Mouse (Mus musculus) left cerebral cortex, postnatal 4 days (tissue): ENCODE data around the gene Ten1. TPM values are rescaled to one million over a fixed set of nuclear protein-coding genes. Genes with fewer than 3 reads are reported as not detected.

Source experiments
- DNase-seq: peaks from one replicate; pipeline ENCODE4 v3.0.0-alpha.2; 2022
- intact Hi-C: fragments of 180-260 bp; cut with DNase I; formaldehyde crosslinking; loops from one replicate; pipeline ENCODE4 v1.15.1; 2025
- total RNA-seq, 2 experiments: library from RNA; stranded (reverse); gene quantifications; 2 replicates each; pipeline ENCODE4 v1.2.3; 2021

Gene Ten1
- total RNA-seq, 2 experiments from 2014 or later: 39.5 to 39.9 TPM

- intact Hi-C loops: no loop called here
- DNase-seq: no peak
These were observed 1.6 kb upstream of the Ten1 start for GRCm38 (mm10) chr11:116196866-116197583.

GRCm38 (mm10) chr11:116197584-116197906 is 1.1 kb upstream of the Ten1 start:
- intact Hi-C loops: no loop called here
- no peak for DNase-seq

GRCm38 (mm10) chr11:116198132-116198531 is 523 bp upstream of the Ten1 start:
- no peak for DNase-seq
- intact Hi-C loops: no loop called here

- no peak for DNase-seq
- intact Hi-C loops: no loop called here
These were observed 2.5 kb downstream of the Ten1 start for GRCm38 (mm10) chr11:116201151-116201550.

GRCm38 (mm10) chr11:116203150-116203549 is 4.5 kb downstream of the Ten1 start:
- DNase-seq: no peak
- intact Hi-C loops: no loop called here

GRCm38 (mm10) chr11:116206678-116207077 is 8.0 kb downstream of the Ten1 start:
- intact Hi-C loops: no loop called here
- no peak for DNase-seq

GRCm38 (mm10) chr11:116208660-116209059 is 10.0 kb downstream of the Ten1 start:
- no peak for DNase-seq
- intact Hi-C loops: no loop called here

- intact Hi-C loops: no loop called here
These were observed 10.6 kb downstream of the Ten1 start for GRCm38 (mm10) chr11:116209257-116209656.

GRCm38 (mm10) chr11:116210696-116211095 is 12.0 kb downstream of the Ten1 start:
- DNase-seq: no peak
- intact Hi-C loops: no loop called here

More at GRCm38 (mm10) chr11:116209257-116209656, 10.6 kb downstream of the Ten1 start:
- DNase-seq: no peak

GRCm38 (mm10) chr11:116212847-116213246 is 14.2 kb downstream of the Ten1 start:
- intact Hi-C loops: no loop called here
- no peak for DNase-seq

- intact Hi-C loops: no loop called here
- no peak for DNase-seq
These were observed 15.3 kb downstream of the Ten1 start for GRCm38 (mm10) chr11:116213877-116214510.

- intact Hi-C loops: no loop called here
- DNase-seq: no peak
These were observed 16.5 kb downstream of the Ten1 start for GRCm38 (mm10) chr11:116215181-116215580.

- intact Hi-C loops: no loop called here
- DNase-seq: no peak
These were observed 17.3 kb downstream of the Ten1 start for GRCm38 (mm10) chr11:116215991-116216390.

- DNase-seq: no peak
- intact Hi-C loops: no loop called here
These were observed 17.9 kb downstream of the Ten1 start for GRCm38 (mm10) chr11:116216549-116216948.

GRCm38 (mm10) chr11:116218263-116218662 is 19.6 kb downstream of the Ten1 start:
- no peak for DNase-seq
- intact Hi-C loops: no loop called here

GRCm38 (mm10) chr11:116218737-116219400 is 20.2 kb downstream of the Ten1 start:
- intact Hi-C loops: no loop called here

GRCm38 (mm10) chr11:116219885-116220284 is 21.2 kb downstream of the Ten1 start:
- intact Hi-C loops: no loop called here
- DNase-seq: peak; percentile 64

More at GRCm38 (mm10) chr11:116218737-116219400, 20.2 kb downstream of the Ten1 start:
- peak; percentile 90 for DNase-seq

- intact Hi-C loops: no loop called here
- DNase-seq: no peak
These were observed 23.5 kb downstream of the Ten1 start for GRCm38 (mm10) chr11:116221931-116222739.

- intact Hi-C loops: no loop called here
These were observed 24.0 kb downstream of the Ten1 start for GRCm38 (mm10) chr11:116222740-116223059.

GRCm38 (mm10) chr11:116226414-116226813 is 27.8 kb downstream of the Ten1 start:
- DNase-seq: peak; percentile 82

More at GRCm38 (mm10) chr11:116222740-116223059, 24.0 kb downstream of the Ten1 start:
- no peak for DNase-seq

GRCm38 (mm10) chr11:116228699-116229098 is 30.0 kb downstream of the Ten1 start:
- no peak for DNase-seq
- intact Hi-C loops: no loop called here

More at GRCm38 (mm10) chr11:116226414-116226813, 27.8 kb downstream of the Ten1 start:
- intact Hi-C loops: no loop called here
